Mouse (Mus musculus) left cerebral cortex, postnatal 10 days (tissue): ENCODE results near the gene Cyp46a1. TPM values are rescaled to one million over a fixed set of nuclear protein-coding genes. Genes with fewer than 3 reads are reported as not detected.
A peak's percentile ranks its signal among the peaks of the same experiment; 100 is the strongest.

ENCODE experiments used
- DNase-seq, 2 experiments: peaks; one replicate each; pipeline ENCODE4 v3.0.0; 2021 to 2022; ENCODE audit warnings: low spot score in 2 of 2, mixed read lengths in 1 of 2; ENCODE audit errors: extremely low spot score in 1 of 2
- intact Hi-C: fragments of 180-260 bp; cut with DNase I; formaldehyde crosslinking; loops from one replicate; pipeline ENCODE4 v1.15.1; 2025
- total RNA-seq, 2 experiments: library from RNA; stranded (reverse); gene quantifications; 2 replicates each; pipeline ENCODE4 v1.2.3; 2021

The Cyp46a1 gene
- total RNA-seq, 2 experiments from 2014 or later, result 159 to 168 TPM

GRCm38 (mm10) chr12:108392254-108393044 lies 58.3 kb downstream of the Cyp46a1 start:
- intact Hi-C loops, result no loop called here
- no peak for DNase-seq

- DNase-seq, result no peak
- intact Hi-C loops, result no loop called here
Observed at GRCm38 (mm10) chr12:108393082-108393481, 58.9 kb downstream of the Cyp46a1 start.

GRCm38 (mm10) chr12:108393637-108394036 lies 59.5 kb downstream of the Cyp46a1 start:
- intact Hi-C loops, result no loop called here

GRCm38 (mm10) chr12:108394534-108395284 lies 60.5 kb downstream of the Cyp46a1 start:
- intact Hi-C loops, result no loop called here
- DNase-seq, result no peak

More at GRCm38 (mm10) chr12:108393637-108394036, 59.5 kb downstream of the Cyp46a1 start:
- DNase-seq, result peak in 1 of 2 experiments; percentile 89

GRCm38 (mm10) chr12:108395285-108395660 lies 61.1 kb downstream of the Cyp46a1 start:
- intact Hi-C loops, result no loop called here
- DNase-seq, result peak in 1 of 2 experiments; percentile 57

- intact Hi-C loops, result no loop called here
Observed at GRCm38 (mm10) chr12:108396081-108396947, 62.1 kb downstream of the Cyp46a1 start.

GRCm38 (mm10) chr12:108398681-108399080 lies 64.5 kb downstream of the Cyp46a1 start:
- no peak for DNase-seq
- intact Hi-C loops, result no loop called here

More at GRCm38 (mm10) chr12:108396081-108396947, 62.1 kb downstream of the Cyp46a1 start:
- DNase-seq, result peak in 1 of 2 experiments; percentile 80

- DNase-seq, result no peak
- intact Hi-C loops, result no loop called here
Observed at GRCm38 (mm10) chr12:108399191-108399590, 65.0 kb downstream of the Cyp46a1 start.

GRCm38 (mm10) chr12:108400951-108401350 lies 66.8 kb downstream of the Cyp46a1 start:
- intact Hi-C loops, result no loop called here
- DNase-seq, result no peak

- no peak for DNase-seq
- intact Hi-C loops, result no loop called here
Observed at GRCm38 (mm10) chr12:108403957-108404356, 69.8 kb downstream of the Cyp46a1 start.

- intact Hi-C loops, result no loop called here
- no peak for DNase-seq
Observed at GRCm38 (mm10) chr12:108409100-108409499, 74.9 kb downstream of the Cyp46a1 start.

GRCm38 (mm10) chr12:108410416-108411208 lies 76.4 kb downstream of the Cyp46a1 start:
- intact Hi-C loops, result no loop called here
- DNase-seq, result no peak

Other genes starting within 250 kb of the Cyp46a1 start
- gene Setd3, start 155.1 kb upstream of the Cyp46a1 start, total RNA-seq, result 100 to 1,000 TPM; 121 to 127 TPM
- gene Ccnk, start 154.8 kb upstream of the Cyp46a1 start, total RNA-seq, result 10 to 100 TPM; 29.1 to 31.1 TPM
- gene Ccdc85c, start 59.0 kb upstream of the Cyp46a1 start, total RNA-seq, result 10 to 100 TPM; 58.9 to 59.6 TPM
- gene Hhipl1, start 28.1 kb upstream of the Cyp46a1 start, total RNA-seq, result 1 to 10 TPM; 7.6 to 7.8 TPM
- 10 to 100 TPM; 60.4 to 64.4 TPM for gene Eml1, start 36.6 kb downstream of the Cyp46a1 start, total RNA-seq
- 100 to 1,000 TPM; 407 to 409 TPM for gene Evl, start 220.3 kb downstream of the Cyp46a1 start, total RNA-seq